Mouse (Mus musculus): Measurements from ENCODE around the gene Ciita. TPM values are rescaled to one million over a fixed set of nuclear protein-coding genes. Genes with fewer than 3 reads are reported as not detected.

Gene Ciita
- total and polyA plus RNA-seq, 2 experiments from 2014 or later: 0.10 TPM; not detected in 1

GRCm38 (mm10) chr16:10488769-10489481 is 9.1 kb downstream of the Ciita start:
- Histone ChIP-seq H3K4me3 (ENCODE audit: low read depth, low read length) (no peak overlapping the region), H3K4me1 (ENCODE audit: insufficient read depth) (no peaks in the 10 kb centered on the region), H3K36me3 (ENCODE audit: insufficient read depth) (no peaks in the 10 kb centered on the region), H3K27ac (ENCODE audit: low read depth, low read length) (no peak overlapping the region), H3K9ac (no peak overlapping the region), H3K27me3 (ENCODE audit: insufficient read depth, low read length) (no peaks in the 10 kb centered on the region), H3K9me3 (ENCODE audit: low read length) (no peaks in the 10 kb centered on the region), H3K4me2 (ENCODE audit: low read depth) (no peak overlapping the region)
- TF ChIP-seq CTCF (IDR thresholded peaks at IDR 0.05; ENCODE audit: low read depth): no peak
- DNase-seq (no peak), ATAC-seq (no peak)
- WGBS: 88% methylated on average over 7 of the region's 7 CpGs

- peak overlapping the region; percentile 23 for H3K4me2 ChIP-seq (ENCODE audit: low read depth)
- no peaks in the 10 kb centered on the region for H3K27me3 ChIP-seq (ENCODE audit: insufficient read depth, low read length)
- H3K9me3 ChIP-seq (ENCODE audit: low read length): no peaks in the 10 kb centered on the region
- no peak overlapping the region for H3K27ac ChIP-seq (ENCODE audit: low read depth, low read length)
- DNase-seq: no peak
- H3K4me3 ChIP-seq (ENCODE audit: low read depth, low read length): no peak overlapping the region
- no peaks in the 10 kb centered on the region for H3K36me3 ChIP-seq (ENCODE audit: insufficient read depth)
- no peak for ATAC-seq
- 12% methylated on average over 9 of the region's 9 CpGs for whole genome bisulfite sequencing
- no peak overlapping the region for H3K9ac ChIP-seq
- no peaks in the 10 kb centered on the region for H3K4me1 ChIP-seq (ENCODE audit: insufficient read depth)
- no peak for TF ChIP-seq CTCF (IDR thresholded peaks at IDR 0.05; ENCODE audit: low read depth)
Measured at GRCm38 (mm10) chr16:10489483-10489882, 9.6 kb downstream of the Ciita start.

- DNase-seq (no peak), ATAC-seq (no peak)
- H3K4me1 ChIP-seq (ENCODE audit: insufficient read depth): no peaks in the 10 kb centered on the region
- no peak overlapping the region for H3K4me3 ChIP-seq (ENCODE audit: low read depth, low read length)
- H3K9ac ChIP-seq: no peak overlapping the region
- H3K4me2 ChIP-seq (ENCODE audit: low read depth): peak overlapping the region; percentile 23
- no peak overlapping the region for H3K27ac ChIP-seq (ENCODE audit: low read depth, low read length)
- WGBS: 18% methylated on average over 13 of the region's 14 CpGs
- no peaks in the 10 kb centered on the region for H3K27me3 ChIP-seq (ENCODE audit: insufficient read depth, low read length)
- H3K9me3 ChIP-seq (ENCODE audit: low read length): no peaks in the 10 kb centered on the region
- H3K36me3 ChIP-seq (ENCODE audit: insufficient read depth): no peaks in the 10 kb centered on the region
- no peak for TF ChIP-seq CTCF (IDR thresholded peaks at IDR 0.05; ENCODE audit: low read depth)
Measured at GRCm38 (mm10) chr16:10489904-10490457, 10.1 kb downstream of the Ciita start.

GRCm38 (mm10) chr16:10490503-10491150 is 10.8 kb downstream of the Ciita start:
- Histone ChIP-seq H3K4me2 (ENCODE audit: low read depth) (no peak overlapping the region), H3K9me3 (ENCODE audit: low read length) (no peaks in the 10 kb centered on the region), H3K27me3 (ENCODE audit: insufficient read depth, low read length) (no peaks in the 10 kb centered on the region), H3K4me3 (ENCODE audit: low read depth, low read length) (no peak overlapping the region), H3K9ac (no peak overlapping the region), H3K4me1 (ENCODE audit: insufficient read depth) (no peaks in the 10 kb centered on the region), H3K36me3 (ENCODE audit: insufficient read depth) (no peaks in the 10 kb centered on the region), H3K27ac (ENCODE audit: low read depth, low read length) (no peak overlapping the region)
- ATAC-seq: no peak
- no peak for DNase-seq
- TF ChIP-seq CTCF (IDR thresholded peaks at IDR 0.05; ENCODE audit: low read depth): no peak
- 86% methylated on average over 18 of the region's 18 CpGs for WGBS

GRCm38 (mm10) chr16:10491716-10492115 is 11.9 kb downstream of the Ciita start:
- 90% methylated on average over 4 of the region's 4 CpGs for whole genome bisulfite sequencing
- no peaks in the 10 kb centered on the region for H3K36me3 ChIP-seq (ENCODE audit: insufficient read depth)
- H3K9ac ChIP-seq: no peak overlapping the region
- ATAC-seq (no peak), DNase-seq (no peak)
- H3K27ac ChIP-seq (ENCODE audit: low read depth, low read length): no peak overlapping the region
- no peak overlapping the region for H3K4me2 ChIP-seq (ENCODE audit: low read depth)
- TF ChIP-seq CTCF (IDR thresholded peaks at IDR 0.05; ENCODE audit: low read depth): no peak
- no peaks in the 10 kb centered on the region for H3K4me1 ChIP-seq (ENCODE audit: insufficient read depth)
- H3K9me3 ChIP-seq (ENCODE audit: low read length): no peaks in the 10 kb centered on the region
- no peaks in the 10 kb centered on the region for H3K27me3 ChIP-seq (ENCODE audit: insufficient read depth, low read length)
- H3K4me3 ChIP-seq (ENCODE audit: low read depth, low read length): no peak overlapping the region

GRCm38 (mm10) chr16:10492587-10492986 is 12.7 kb downstream of the Ciita start:
- DNase-seq (no peak), ATAC-seq (no peak)
- TF ChIP-seq CTCF (IDR thresholded peaks at IDR 0.05; ENCODE audit: low read depth): no peak
- H3K4me3 ChIP-seq (ENCODE audit: low read depth, low read length): no peak overlapping the region
- no peak overlapping the region for H3K27ac ChIP-seq (ENCODE audit: low read depth, low read length)
- no peaks in the 10 kb centered on the region for H3K36me3 ChIP-seq (ENCODE audit: insufficient read depth)
- no peak overlapping the region for H3K9ac ChIP-seq
- no peaks in the 10 kb centered on the region for H3K9me3 ChIP-seq (ENCODE audit: low read length)
- WGBS: 91% methylated on average over 3 of the region's 3 CpGs
- H3K4me1 ChIP-seq (ENCODE audit: insufficient read depth): no peaks in the 10 kb centered on the region
- no peaks in the 10 kb centered on the region for H3K27me3 ChIP-seq (ENCODE audit: insufficient read depth, low read length)
- H3K4me2 ChIP-seq (ENCODE audit: low read depth): no peak overlapping the region

- H3K9me3 ChIP-seq (ENCODE audit: low read length): no peaks in the 10 kb centered on the region
- H3K9ac ChIP-seq: no peak overlapping the region
- H3K27ac ChIP-seq (ENCODE audit: low read depth, low read length): no peak overlapping the region
- H3K4me3 ChIP-seq (ENCODE audit: low read depth, low read length): no peak overlapping the region
- no peaks in the 10 kb centered on the region for H3K36me3 ChIP-seq (ENCODE audit: insufficient read depth)
- ATAC-seq: no peak
- no peaks in the 10 kb centered on the region for H3K27me3 ChIP-seq (ENCODE audit: insufficient read depth, low read length)
- no peak for DNase-seq
- H3K4me2 ChIP-seq (ENCODE audit: low read depth): no peak overlapping the region
- WGBS: 76% methylated on average over 2 of the region's 2 CpGs
- H3K4me1 ChIP-seq (ENCODE audit: insufficient read depth): no peaks in the 10 kb centered on the region
- no peak for TF ChIP-seq CTCF (IDR thresholded peaks at IDR 0.05; ENCODE audit: low read depth)
Measured at GRCm38 (mm10) chr16:10495824-10496298, 16.0 kb downstream of the Ciita start.
